Mouse (Mus musculus) Muller cell, postnatal 12 days (primary cell): ENCODE measurements around the gene Mgat2.
A peak's percentile ranks its signal among the peaks of the same experiment; 100 is the strongest.

Experiments
- DNase-seq: peaks from one replicate; pipeline ENCODE4 v3.0.0-alpha.2; 2015; ENCODE audit errors: inconsistent ontology term

The Mgat2 gene

GRCm38 (mm10) chr12:69211057-69211456, 27.1 kb downstream of the Mgat2 start:
- DNase-seq, result no peak

DNA sequence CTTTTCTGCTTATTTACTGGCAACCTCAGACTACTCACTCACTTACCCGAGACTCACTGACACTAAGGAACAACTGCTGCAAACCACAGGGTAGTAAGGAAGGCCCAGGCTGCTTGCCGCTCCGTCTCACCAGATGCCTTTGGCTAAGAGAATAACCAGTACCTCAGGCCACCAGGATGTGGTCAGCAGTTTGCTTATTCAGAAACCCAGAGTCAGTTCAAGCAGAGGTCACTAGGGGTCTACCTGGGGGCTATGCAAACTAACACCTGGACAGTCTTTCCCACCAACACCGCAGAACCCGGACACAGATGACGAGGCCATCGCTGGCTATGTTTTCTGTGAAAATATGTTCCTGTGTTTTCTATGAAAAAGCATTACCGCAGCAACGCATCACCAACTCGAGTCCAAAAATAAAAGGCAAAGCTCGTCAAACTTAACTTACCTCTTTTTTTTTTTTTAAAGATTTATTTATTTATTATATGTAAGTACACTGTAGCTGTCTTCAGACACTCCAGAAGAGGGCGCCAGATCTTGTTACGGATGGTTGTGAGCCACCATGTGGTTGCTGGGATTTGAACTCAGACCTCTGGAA, 29.3 kb downstream of the Mgat2 start:
- no peak for DNase-seq

- DNase-seq, result no peak
Observed at GRCm38 (mm10) chr12:69214393-69214792, 30.4 kb downstream of the Mgat2 start.

DNA sequence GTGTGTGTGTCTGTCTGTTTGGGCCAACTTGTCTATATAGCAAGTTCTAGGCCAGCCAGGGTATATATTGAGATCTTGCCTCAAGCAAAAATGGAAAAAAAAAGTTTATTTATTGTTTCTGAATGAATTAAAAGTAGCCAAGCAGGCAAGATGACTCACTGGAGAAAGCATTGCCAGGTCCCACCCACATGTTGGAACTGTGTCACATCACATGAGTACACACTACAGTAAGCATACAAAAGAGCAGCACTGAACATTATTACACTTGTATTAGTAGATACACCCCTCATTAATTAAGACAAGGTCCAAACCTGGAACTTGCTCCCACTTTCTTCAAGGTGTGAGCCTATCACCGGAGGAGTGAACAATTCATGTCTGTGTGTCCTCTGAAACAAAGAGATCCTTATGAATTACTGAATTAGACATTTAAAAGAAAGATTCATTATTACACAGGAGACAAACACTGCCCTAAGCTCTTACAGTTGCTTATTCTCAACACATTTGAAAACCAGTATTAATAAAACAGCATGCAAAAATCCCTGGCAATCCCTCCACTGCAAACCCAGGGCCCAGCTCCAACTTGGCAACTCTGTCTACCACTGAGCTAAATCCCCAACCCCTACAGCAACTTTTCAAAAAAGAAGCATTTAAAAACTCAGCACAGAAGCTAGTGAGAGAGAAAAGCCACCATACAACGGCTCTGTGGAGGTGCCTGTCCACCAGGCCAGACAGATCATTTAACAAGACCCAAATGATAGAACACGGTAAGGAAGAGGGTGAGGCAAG, 31.2 kb downstream of the Mgat2 start:
- peak; percentile 78 for DNase-seq

GRCm38 (mm10) chr12:69216587-69216986, 32.6 kb downstream of the Mgat2 start:
- no peak for DNase-seq

DNA sequence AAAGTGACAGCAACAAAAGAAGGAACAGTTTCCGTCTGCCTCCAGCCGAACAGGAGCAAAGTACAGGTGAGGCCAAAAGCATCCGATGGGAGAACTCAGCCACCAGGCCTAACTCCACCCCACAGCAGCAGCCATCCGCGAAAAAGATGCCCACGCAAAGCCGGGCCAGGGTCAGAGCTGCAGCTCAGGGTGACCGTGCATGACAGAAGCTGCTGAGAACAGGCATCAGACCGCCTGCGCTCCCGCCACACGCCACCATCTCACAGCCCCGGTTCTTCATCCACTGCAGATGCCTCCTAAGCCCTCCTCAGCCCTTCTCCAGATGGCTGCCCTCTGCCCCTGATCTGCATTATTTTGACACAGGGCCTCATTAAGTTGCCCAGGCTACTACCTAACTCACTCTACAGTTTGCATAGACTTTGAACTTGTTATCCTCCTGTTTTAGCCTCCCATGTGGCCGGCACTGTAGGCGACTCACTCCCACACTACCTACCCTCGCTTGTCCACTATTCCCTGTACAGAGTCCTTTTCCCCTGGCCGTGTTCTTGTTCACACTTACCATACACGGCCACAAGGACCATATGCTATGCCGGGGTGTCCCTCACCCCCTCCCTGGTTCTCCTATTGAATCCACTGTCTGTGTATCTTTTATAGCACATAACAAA, 36.8 kb downstream of the Mgat2 start:
- no peak for DNase-seq

DNA sequence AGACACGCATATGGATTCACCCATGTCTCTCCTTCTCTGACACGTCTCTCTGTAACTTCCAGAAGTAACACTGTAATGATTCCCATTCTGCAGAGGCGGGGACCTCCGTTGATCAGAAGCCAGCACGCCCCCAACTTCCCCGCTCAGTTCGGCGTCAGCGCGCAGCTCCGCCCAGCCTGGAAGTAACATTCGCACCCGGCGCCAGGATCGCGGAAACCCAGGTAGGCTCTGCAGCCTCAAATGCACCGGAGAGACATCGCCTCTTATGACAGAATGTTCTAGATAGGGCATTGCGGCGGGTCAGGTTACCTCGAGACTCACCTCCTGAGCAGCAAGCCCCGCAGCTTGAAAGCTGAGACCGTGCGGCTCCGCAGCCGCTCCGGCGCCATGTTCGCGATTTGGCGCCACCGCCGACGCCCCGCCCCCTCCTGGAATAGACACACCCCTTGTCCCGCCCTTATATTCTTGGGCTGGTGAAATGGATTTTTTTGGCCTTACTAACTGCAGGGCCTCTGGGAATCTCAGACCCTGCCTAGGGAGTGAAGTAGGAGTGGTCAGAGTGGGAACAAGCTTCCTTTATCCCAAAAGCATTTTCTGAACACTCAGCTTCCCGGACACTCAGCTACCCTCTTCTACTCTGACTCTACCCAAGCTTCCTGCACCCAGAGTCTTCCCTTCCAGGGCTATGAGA, 44.0 kb downstream of the Mgat2 start, which contains the start of gene Pole2:
TSS of gene Pole2 (minus strand) at position 420 of the 691 bp plus-strand sequence.
- peak; percentile 91 for DNase-seq

DNA sequence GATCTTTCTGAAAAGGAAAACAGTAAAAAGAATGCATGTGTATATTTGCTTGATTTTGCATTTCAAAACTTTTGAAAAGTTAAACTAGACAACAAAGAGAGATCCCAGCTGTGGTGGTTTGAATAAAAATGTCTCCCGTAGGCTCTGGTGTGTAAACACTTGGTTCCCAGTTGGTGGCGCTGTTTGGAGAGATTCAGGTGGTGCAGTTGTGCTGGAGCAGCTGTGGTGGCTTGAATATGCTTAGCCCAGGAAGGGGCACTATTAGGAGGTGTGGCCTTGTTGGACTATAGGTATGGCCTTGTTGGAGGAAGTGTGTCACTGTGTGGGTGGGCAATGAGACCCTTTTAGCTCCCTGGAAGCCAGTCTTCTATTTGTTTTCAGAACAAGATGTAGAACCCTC, 45.3 kb downstream of the Mgat2 start:
- DNase-seq, result no peak

- no peak for DNase-seq
Observed at GRCm38 (mm10) chr12:69235782-69236181, 51.8 kb downstream of the Mgat2 start.
